Mouse (Mus musculus) midbrain, postnatal 0 days (tissue): ENCODE data around the gene Galnt11. TPM values are rescaled to one million over a fixed set of nuclear protein-coding genes. Genes with fewer than 3 reads are reported as not detected.
"Not testable (repeated sequence)": the region's sequence is repeated elsewhere in the genome, so short reads cannot be mapped to it uniquely, and the experiment has no call there.

Experiments used
- ATAC-seq: fragments of 200-750 bp; cut with Nextera tagmentation; 2 replicates; pipeline ENCODE4 v1.8.0; 2017; ENCODE audit warnings: moderate number of reproducible peaks, mild to moderate bottlenecking, moderate TSS enrichment, moderate library complexity; ENCODE audit not compliant: low FRiP score
- DNase-seq: peaks from one replicate; pipeline ENCODE4 v3.0.0-alpha.2; 2015; ENCODE audit warnings: low spot score
- H3K27ac ChIP-seq: fragments of 300-500 bp; sonication (generic); 2 replicates; pipeline ENCODE4 v1.5.1; 2014; ENCODE audit warnings: low read depth, mild to moderate bottlenecking, low read length, mixed read lengths
- H3K27me3 ChIP-seq: fragments of 300-500 bp; sonication (generic); 2 replicates; pipeline ENCODE4 v1.6.1; 2014; ENCODE audit warnings: low read length, control low read depth, mixed read lengths; ENCODE audit not compliant: insufficient read depth
- H3K36me3 ChIP-seq: fragments of 300-500 bp; sonication (generic); 2 replicates; pipeline ENCODE4 v1.6.1; 2014; ENCODE audit warnings: low read length, control low read depth, mixed read lengths; ENCODE audit not compliant: insufficient read depth
- H3K4me1 ChIP-seq: fragments of 300-500 bp; sonication (generic); 2 replicates; pipeline ENCODE4 v1.6.1; 2014; ENCODE audit warnings: mild to moderate bottlenecking, control low read depth, antibody characterized with exemption, low read length, mixed read lengths; ENCODE audit not compliant: insufficient read depth
- H3K4me2 ChIP-seq: fragments of 300-500 bp; sonication (generic); 2 replicates; pipeline ENCODE4 v1.6.1; 2014; ENCODE audit warnings: low read depth, mild to moderate bottlenecking, low read length, mixed read lengths; ENCODE audit not compliant: poor library complexity, severe bottlenecking
- H3K4me3 ChIP-seq: fragments of 300-500 bp; sonication (generic); 2 replicates; pipeline ENCODE4 v1.5.1; 2014; ENCODE audit warnings: low read depth, mild to moderate bottlenecking, low read length, moderate library complexity
- H3K9ac ChIP-seq: fragments of 300-500 bp; sonication (generic); replicated peaks from 2 replicates; pipeline ENCODE4 v1.6.1; 2014; ENCODE audit warnings: mild to moderate bottlenecking, low read length, moderate library complexity, mixed read lengths; ENCODE audit not compliant: poor library complexity, severe bottlenecking
- H3K9me3 ChIP-seq: fragments of 300-500 bp; sonication (generic); 2 replicates; pipeline ENCODE4 v1.6.1; 2016; ENCODE audit warnings: low read length, control low read depth
- CTCF ChIP-seq: IDR thresholded peaks from 2 replicates; pipeline ENCODE4 v1.5.1; 2016; ENCODE audit warnings: antibody characterized with exemption, mild to moderate bottlenecking
- WGBS: fragments of 180-500 bp; shearing (Covaris S2); extraction: QIAGEN DNeasy Blood & Tissue Kit; methylation state at CpG from one replicate; pipeline ENCODE4 v1.1.7; 2014; 5-methylcytosine and 5-hydroxymethylcytosine counted together
- polyA plus RNA-seq: library from polyadenylated mRNA; unstranded; fragments of >200 nt; fragmentation: Nextera tagmentation; extraction: Ambion mirVana; gene quantifications from 2 replicates; pipeline ENCODE4 v1.2.1, GENCODE M21; 2015
- total RNA-seq: library from RNA; depleted of rRNA; stranded (reverse); fragments of >200 nt; gene quantifications from 2 replicates; pipeline ENCODE4 v1.2.3, GENCODE M21; 2014

The Galnt11 gene
- total and polyA plus RNA-seq, 2 experiments from 2014 or later, result 56.9 to 67.3 TPM

- Histone ChIP-seq H3K36me3 (no peaks in the 10 kb centered on the region), H3K4me1 (no peaks in the 10 kb centered on the region), H3K4me2 (no peak overlapping the region), H3K9me3 (no peaks in the 10 kb centered on the region), H3K9ac (no peak overlapping the region), H3K27me3 (no peaks in the 10 kb centered on the region), H3K27ac (no peak overlapping the region), H3K4me3 (no peak overlapping the region)
- no peak for DNase-seq
- ATAC-seq, result no peak
- TF ChIP-seq CTCF, result no peak
- 80% methylated on average over 4 of the region's 4 CpGs for WGBS
Measured at GRCm38 (mm10) chr5:25183595-25183994, 38.1 kb upstream of the Galnt11 start.

- no peaks in the 10 kb centered on the region for H3K36me3 ChIP-seq
- no peaks in the 10 kb centered on the region for H3K27me3 ChIP-seq
- no peaks in the 10 kb centered on the region for H3K9me3 ChIP-seq
- no peak for ATAC-seq
- no peak overlapping the region for H3K9ac ChIP-seq
- H3K27ac ChIP-seq, result no peak overlapping the region
- H3K4me1 ChIP-seq, result no peaks in the 10 kb centered on the region
- no peak for DNase-seq
- no peak for TF ChIP-seq CTCF
- H3K4me3 ChIP-seq, result no peak overlapping the region
- WGBS, result 55% methylated on average over 2 of the region's 2 CpGs
- H3K4me2 ChIP-seq, result no peak overlapping the region
Measured at GRCm38 (mm10) chr5:25184594-25184993, 37.1 kb upstream of the Galnt11 start.

- Histone ChIP-seq H3K9ac (no peak overlapping the region), H3K27ac (no peak overlapping the region), H3K27me3 (no peaks in the 10 kb centered on the region), H3K36me3 (no peaks in the 10 kb centered on the region), H3K4me1 (no peaks in the 10 kb centered on the region), H3K4me2 (no peak overlapping the region), H3K4me3 (no peak overlapping the region), H3K9me3 (no peaks in the 10 kb centered on the region)
- DNase-seq, result no peak
- TF ChIP-seq CTCF, result no peak
- no peak for ATAC-seq
Measured at GRCm38 (mm10) chr5:25187727-25188126, 34.0 kb upstream of the Galnt11 start.

- Histone ChIP-seq H3K9me3 (no peaks in the 10 kb centered on the region), H3K27me3 (no peaks in the 10 kb centered on the region), H3K9ac (no peak overlapping the region), H3K4me2 (no peak overlapping the region), H3K4me1 (no peaks in the 10 kb centered on the region), H3K36me3 (no peaks in the 10 kb centered on the region), H3K4me3 (no peak overlapping the region), H3K27ac (no peak overlapping the region)
- DNase-seq (no peak), ATAC-seq (no peak)
- TF ChIP-seq CTCF, result peak; percentile 56
- WGBS, result 72% methylated on average over 1 of the region's 1 CpGs
Measured at GRCm38 (mm10) chr5:25188802-25189201, 32.9 kb upstream of the Galnt11 start.

- no peak overlapping the region for H3K9ac ChIP-seq
- no peak overlapping the region for H3K27ac ChIP-seq
- no peaks in the 10 kb centered on the region for H3K27me3 ChIP-seq
- H3K4me3 ChIP-seq, result no peak overlapping the region
- no peak for DNase-seq
- no peak for ATAC-seq
- no peaks in the 10 kb centered on the region for H3K36me3 ChIP-seq
- no peak overlapping the region for H3K4me2 ChIP-seq
- WGBS, result 79% methylated on average over 2 of the region's 2 CpGs
- no peaks in the 10 kb centered on the region for H3K9me3 ChIP-seq
- no peak for TF ChIP-seq CTCF
- H3K4me1 ChIP-seq, result no peaks in the 10 kb centered on the region
Measured at GRCm38 (mm10) chr5:25190521-25190920, 31.2 kb upstream of the Galnt11 start.

- no peak overlapping the region for H3K4me2 ChIP-seq
- no peaks in the 10 kb centered on the region for H3K4me1 ChIP-seq
- DNase-seq, result no peak
Measured at GRCm38 (mm10) chr5:25211872-25212271, 9.8 kb upstream of the Galnt11 start.

GRCm38 (mm10) chr5:25213216-25213615 is 8.5 kb upstream of the Galnt11 start:
- H3K27me3 ChIP-seq, H3K9me3 ChIP-seq, H3K9ac ChIP-seq, H3K36me3 ChIP-seq, DNase-seq, H3K4me1 ChIP-seq, H3K4me3 ChIP-seq, H3K27ac ChIP-seq, H3K4me2 ChIP-seq, ATAC-seq: not testable (repeated sequence)

More at GRCm38 (mm10) chr5:25211872-25212271, 9.8 kb upstream of the Galnt11 start:
- Histone ChIP-seq H3K4me3 (no peak overlapping the region), H3K27ac (no peak overlapping the region), H3K27me3 (no peaks in the 10 kb centered on the region), H3K9me3 (no peaks in the 10 kb centered on the region), H3K36me3 (no peaks in the 10 kb centered on the region), H3K9ac (no peak overlapping the region)
- no peak for TF ChIP-seq CTCF
- WGBS, result 77% methylated on average over 1 of the region's 1 CpGs
- no peak for ATAC-seq
